Mouse (Mus musculus) bone marrow macrophage, adult 2 months (primary cell): ENCODE data around the gene Zfp273.

ENCODE experiments used
- CTCF ChIP-seq: IDR thresholded peaks from 2 replicates; pipeline ENCODE4 v1.5.1; 2012; ENCODE audit warnings: low read depth, mild to moderate bottlenecking, low read length, moderate library complexity
- POLR2A ChIP-seq: IDR thresholded peaks from 2 replicates; pipeline ENCODE4 v1.6.1; 2012; ENCODE audit warnings: mild to moderate bottlenecking, low read depth, low read length, borderline replicate concordance

DNA sequence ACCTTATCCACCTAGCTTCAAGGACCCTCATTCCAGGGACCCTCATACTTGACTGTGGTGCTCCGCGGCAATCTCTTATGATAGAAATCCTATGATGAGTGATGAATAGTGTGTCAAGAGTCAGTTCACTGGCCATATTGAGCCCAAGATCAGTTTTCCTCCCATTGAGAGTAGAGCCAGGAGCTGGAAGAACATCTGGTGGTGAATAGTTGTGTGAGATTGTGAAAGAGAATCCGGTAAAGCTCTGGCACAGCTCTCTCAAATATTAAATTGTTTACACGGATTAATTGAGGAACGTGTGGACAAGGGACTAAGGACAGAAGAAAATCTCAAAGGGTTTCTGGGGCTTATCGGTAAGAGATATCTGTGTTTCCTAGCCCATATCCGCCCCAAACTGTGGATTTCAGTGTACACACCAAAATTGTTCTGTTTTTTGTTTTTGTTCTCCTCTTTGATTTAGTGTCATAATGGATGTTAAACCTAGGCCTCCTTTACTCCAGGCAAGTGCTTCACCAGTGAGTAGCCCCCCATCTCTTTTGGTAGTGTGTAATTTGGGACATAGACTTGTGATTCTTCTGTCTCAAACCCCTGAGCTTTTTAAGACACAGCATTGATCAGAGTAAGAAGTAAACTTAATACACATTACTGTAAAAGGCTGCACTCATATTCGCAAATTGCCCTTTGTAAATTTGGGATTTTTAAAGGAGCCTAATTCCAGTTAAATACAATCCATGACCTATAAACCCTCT is 405 bp upstream of the Zfp273 start:
- no peak for TF ChIP-seq CTCF
- no peak for TF ChIP-seq POLR2A
